Mouse (Mus musculus): ENCODE results near the gene Prkab2.

DNA sequence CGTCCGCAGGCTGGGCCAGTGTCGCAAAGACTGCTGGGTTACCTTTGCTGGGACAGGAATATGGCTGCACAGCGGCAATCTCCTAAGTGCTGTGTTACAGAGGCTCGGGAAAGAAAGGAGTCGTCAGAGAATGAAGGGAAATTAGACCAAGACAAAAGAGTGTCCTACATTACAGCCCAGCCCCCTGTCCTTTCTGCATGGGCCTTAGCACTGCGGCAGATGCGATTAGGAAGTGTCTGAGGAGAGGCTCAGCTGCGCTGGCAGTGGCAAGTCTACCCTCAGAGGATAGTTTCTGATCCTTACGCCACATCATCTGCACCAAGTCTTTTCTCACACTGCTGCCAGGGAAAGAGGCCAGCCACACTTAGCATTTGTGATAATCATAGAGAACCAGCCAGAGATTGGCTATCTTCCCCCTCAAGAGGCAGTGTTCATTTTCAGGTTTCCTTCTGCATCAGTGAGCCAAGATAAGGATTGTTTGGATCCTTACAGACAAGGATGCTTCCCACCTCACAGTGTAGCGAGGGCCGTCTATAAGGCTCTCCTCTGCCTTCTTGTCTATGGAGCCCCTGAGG lies 33.5 kb downstream of the Prkab2 start:
- TF ChIP-seq POLR2A (IDR thresholded peaks at IDR 0.05; ENCODE audit: borderline replicate concordance, extremely low read depth, low read depth, low read length) (no peak), CTCF (IDR thresholded peaks at IDR 0.05; ENCODE audit: insufficient read depth, low read length) (no peak)

Measured in lung, adult 2 months (tissue).